Comparison of ENCODE assay signal across 11 mouse cellular contexts in genomic region chr9:66887960-66888610, GRCm38 (mm10). TPM values are rescaled to one million over a fixed set of nuclear protein-coding genes. Genes with fewer than 3 reads are reported as not detected.
A peak's percentile ranks its signal among the peaks of the same experiment; 100 is the strongest.
DNase-seq lines count a peak whose midpoint lies in the region; ATAC-seq and TF ChIP-seq lines count a peak whose summit lies in the region.
"Had no signal": no experiment of that assay in that cellular context is flagged by ENCODE, and none has a peak within 500 bp of the region (broad histone marks: within the 10 kb centered on the region; RNA-seq: fewer than 3 reads in every experiment).

No protein-coding gene starts in this region.

- 50% methylated on average over 6 of the region's 6 CpGs for WGBS in neural tube, embryonic 11.5 days
- 36% methylated on average over 6 of the region's 6 CpGs for WGBS in forebrain, embryonic 11.5 days
- 66% methylated on average over 6 of the region's 6 CpGs for WGBS in small intestine, adult 2 months

- no peaks in the 10 kb centered on the region for H3K9me3 ChIP-seq in neural tube, embryonic 11.5 days (ENCODE audit: control insufficient read depth, low read length)
- no peaks in the 10 kb centered on the region for H3K9me3 ChIP-seq in forebrain, embryonic 11.5 days (ENCODE audit: control insufficient read depth, low read length)
- H3K9me3 ChIP-seq: liver, embryonic 13.5 days had no signal

- H3K4me1 ChIP-seq in neural tube, embryonic 11.5 days (ENCODE audit: control insufficient read depth, insufficient read depth, low read length) = peaks cover 8% of the 10 kb centered on the region; the same call in 1 of the 2 replicates
- H3K4me1 ChIP-seq in forebrain, embryonic 11.5 days (replicated peaks; ENCODE audit: control insufficient read depth, insufficient read depth, low read length) = peaks cover 15% of the 10 kb centered on the region
- H3K4me1 ChIP-seq in small intestine, adult 2 months (ENCODE audit: control insufficient read depth, insufficient read depth, insufficient read length, low read length) = peaks cover 11% of the 10 kb centered on the region; the same call in 1 of the 2 replicates

- H3K9ac ChIP-seq in neural tube, embryonic 11.5 days (ENCODE audit: low read length) = no peak overlapping the region
- no peak overlapping the region for H3K9ac ChIP-seq in forebrain, embryonic 11.5 days (ENCODE audit: low read length)

- no peak for TF ChIP-seq POLR2A in small intestine, adult 2 months (IDR thresholded peaks at IDR 0.05; ENCODE audit: low read depth, low read length)

- H3K27me3 ChIP-seq in neural tube, embryonic 11.5 days (ENCODE audit: control insufficient read depth, insufficient read depth, low read length) = no peaks in the 10 kb centered on the region
- no peaks in the 10 kb centered on the region for H3K27me3 ChIP-seq in forebrain, embryonic 11.5 days (ENCODE audit: control insufficient read depth, insufficient read depth, low read length)
- H3K27me3 ChIP-seq in small intestine, adult 2 months (ENCODE audit: control insufficient read depth, insufficient read depth, low read length) = no peaks in the 10 kb centered on the region
- H3K27me3 ChIP-seq: liver, embryonic 13.5 days; Patski had no signal

- TF ChIP-seq CTCF in small intestine, adult 2 months (IDR thresholded peaks at IDR 0.05; ENCODE audit: extremely low read depth, insufficient read length, insufficient replicate concordance, low read depth, low read length) = no peak

- no peak overlapping the region for H3K4me3 ChIP-seq in neural tube, embryonic 11.5 days (ENCODE audit: low read depth, low read length)
- no peak overlapping the region for H3K4me3 ChIP-seq in forebrain, embryonic 11.5 days (ENCODE audit: low read depth, low read length)
- no peak overlapping the region for H3K4me3 ChIP-seq in small intestine, adult 2 months (ENCODE audit: low read depth, low read length)
- H3K4me3 ChIP-seq: liver, embryonic 13.5 days had no signal

- no peak overlapping the region for H3K4me2 ChIP-seq in neural tube, embryonic 11.5 days (ENCODE audit: low read depth)
- peak overlapping the region; percentile 24; the same call in 1 of the 2 replicates for H3K4me2 ChIP-seq in forebrain, embryonic 11.5 days (ENCODE audit: low read depth, low read length, severe bottlenecking)
- H3K4me2 ChIP-seq: liver, embryonic 13.5 days had no signal

- H3K27ac ChIP-seq in neural tube, embryonic 11.5 days (ENCODE audit: low read depth, low read length) = no peak overlapping the region
- H3K27ac ChIP-seq in forebrain, embryonic 11.5 days (ENCODE audit: low read depth, low read length) = peak overlapping the region; percentile 50; the same call in 1 of the 2 replicates
- H3K27ac ChIP-seq in small intestine, adult 2 months (ENCODE audit: insufficient read depth, low read depth, low read length) = peak overlapping the region; percentile 62; the same call in 1 of the 2 replicates

- H3K36me3 ChIP-seq in neural tube, embryonic 11.5 days (ENCODE audit: control insufficient read depth, insufficient read depth, low read length) = no peaks in the 10 kb centered on the region
- no peaks in the 10 kb centered on the region for H3K36me3 ChIP-seq in forebrain, embryonic 11.5 days (ENCODE audit: control insufficient read depth, insufficient read depth, low read length)
- H3K36me3 ChIP-seq in small intestine, adult 2 months (ENCODE audit: control insufficient read depth, insufficient read depth, low read length) = no peaks in the 10 kb centered on the region
- H3K36me3 ChIP-seq: liver, embryonic 13.5 days had no signal

- ATAC-seq in neural tube, embryonic 11.5 days (ENCODE audit: insufficient read depth, low FRiP score, low TSS enrichment) = no peak
- no peak for ATAC-seq in forebrain, embryonic 11.5 days (replicated peaks; ENCODE audit: low FRiP score)
- ATAC-seq: Patski had no signal

- peak; percentile 18 for DNase-seq in neural tube, embryonic 11.5 days (ENCODE audit: low spot score)
- DNase-seq in neural tube, embryonic 10.5 days (ENCODE audit: extremely low spot score, low spot score) = no peak
- no peak for DNase-seq in forebrain, embryonic 11.5 days (ENCODE audit: low spot score)
- peak; percentile 83 for DNase-seq in induced T-regulatory cell, adult 2 months (ENCODE audit: low read depth)
- DNase-seq in cerebellum, adult 11-12 months = no peak
- DNase-seq in ovary, postnatal 14 days (ENCODE audit: low spot score) = no peak
- DNase-seq: cerebellum, adult 8-10 months; kidney, postnatal 14 days; liver, embryonic 13.5 days had no signal

RNA-seq across cellular contexts. Expression of gene Rab8b, which starts 31.4 kb away (rescaled TPM):
- 24.5 and 26.9 TPM in 2 replicates for polyA plus RNA-seq in neural tube, embryonic 11.5 days (2014; fragmentation: Nextera tagmentation; extraction: Ambion mirVana)
- 44.1 and 51.7 TPM in 2 replicates for polyA plus RNA-seq in forebrain, embryonic 11.5 days (2014; fragmentation: Nextera tagmentation; extraction: Ambion mirVana)
- polyA plus RNA-seq in small intestine, adult 2 months (2012; rRNA removed) = 2.7 and 3.0 TPM in 2 replicates

RNA-seq across cellular contexts. Expression of gene Aph1c, which starts 53.6 kb away (rescaled TPM):
- polyA plus RNA-seq in neural tube, embryonic 11.5 days (2014; fragmentation: Nextera tagmentation; extraction: Ambion mirVana) = 1.0 and 2.2 TPM in 2 replicates
- polyA plus RNA-seq in forebrain, embryonic 11.5 days (2014; fragmentation: Nextera tagmentation; extraction: Ambion mirVana) = 2.2 and 3.2 TPM in 2 replicates
- polyA plus RNA-seq in small intestine, adult 2 months (2012; rRNA removed) = 0.13 and 0.22 TPM in 2 replicates

RNA-seq across cellular contexts. Expression of gene Rps27l, which starts 57.8 kb away (rescaled TPM):
- 583 and 637 TPM in 2 replicates for polyA plus RNA-seq in neural tube, embryonic 11.5 days (2014; fragmentation: Nextera tagmentation; extraction: Ambion mirVana)
- polyA plus RNA-seq in forebrain, embryonic 11.5 days (2014; fragmentation: Nextera tagmentation; extraction: Ambion mirVana) = 624 and 676 TPM in 2 replicates
- 9.6 and 10.2 TPM in 2 replicates for polyA plus RNA-seq in small intestine, adult 2 months (2012; rRNA removed)

Comparison
In these comparisons a context has a peak if more than half of its experiments do, and no peak if none do; other contexts are left out.
1. DNase-seq: peak in neural tube, embryonic 11.5 days (single experiment) and induced T-regulatory cell, adult 2 months (single experiment); none in neural tube, embryonic 10.5 days (single experiment), forebrain, embryonic 11.5 days (single experiment), cerebellum, adult 11-12 months (single experiment) and ovary, postnatal 14 days (single experiment).
2. RNA of gene Rps27l, which starts 57.8 kb away (polyA plus RNA-seq): 624 to 676 TPM in forebrain, embryonic 11.5 days and 583 to 637 TPM in neural tube, embryonic 11.5 days; 9.6 to 10.2 TPM in small intestine, adult 2 months; every median in the first group is over 10 times any median in the second.